Mouse (Mus musculus): ENCODE results near the gene Gm3336. TPM values are rescaled to one million over a fixed set of nuclear protein-coding genes. Genes with fewer than 3 reads are reported as not detected.

The Gm3336 gene
- polyA plus RNA-seq, 1 experiment, result 0.26 TPM

GRCm38 (mm10) chr8:70743656-70744590, 25.6 kb downstream of the Gm3336 start:
- no peaks in the 10 kb centered on the region for H3K9me3 ChIP-seq
- H3K36me3 ChIP-seq (replicated peaks; ENCODE audit: low read length), result no peaks in the 10 kb centered on the region
- H3K4me1 ChIP-seq, result peaks cover 29% of the 10 kb centered on the region
- peak overlapping the region; percentile 87 for H3K4me3 ChIP-seq (replicated peaks)
- TF ChIP-seq GATA1 (IDR thresholded peaks at IDR 0.05; ENCODE audit: borderline replicate concordance, low read length), result no peak
- no peak for TF ChIP-seq FLI1 (IDR thresholded peaks at IDR 0.05; ENCODE audit: low read length)
- peaks cover 89% of the 10 kb centered on the region for H3K27me3 ChIP-seq (replicated peaks)

GRCm38 (mm10) chr8:70744806-70745205, 26.5 kb downstream of the Gm3336 start:
- Histone ChIP-seq H3K27me3 (replicated peaks) (peaks cover 97% of the 10 kb centered on the region), H3K4me3 (replicated peaks) (no peak overlapping the region), H3K36me3 (replicated peaks; ENCODE audit: low read length) (no peaks in the 10 kb centered on the region), H3K4me1 (peaks cover 29% of the 10 kb centered on the region), H3K9me3 (no peaks in the 10 kb centered on the region)
- TF ChIP-seq FLI1 (IDR thresholded peaks at IDR 0.05; ENCODE audit: low read length), result no peak
- TF ChIP-seq GATA1 (IDR thresholded peaks at IDR 0.05; ENCODE audit: borderline replicate concordance, low read length), result no peak

- TF ChIP-seq FLI1 (IDR thresholded peaks at IDR 0.05; ENCODE audit: low read length), result no peak
- TF ChIP-seq GATA1 (IDR thresholded peaks at IDR 0.05; ENCODE audit: borderline replicate concordance, low read length), result no peak
- peaks cover 29% of the 10 kb centered on the region for H3K4me1 ChIP-seq
- no peaks in the 10 kb centered on the region for H3K9me3 ChIP-seq
- no peaks in the 10 kb centered on the region for H3K36me3 ChIP-seq (replicated peaks; ENCODE audit: low read length)
- no peak overlapping the region for H3K4me3 ChIP-seq (replicated peaks)
- peaks cover 97% of the 10 kb centered on the region for H3K27me3 ChIP-seq (replicated peaks)
These were observed 27.4 kb downstream of the Gm3336 start for GRCm38 (mm10) chr8:70745691-70746220.

GRCm38 (mm10) chr8:70746676-70747075, 28.3 kb downstream of the Gm3336 start:
- peaks cover 88% of the 10 kb centered on the region for H3K27me3 ChIP-seq (replicated peaks)
- peak overlapping the region; percentile 42 for H3K4me3 ChIP-seq (replicated peaks)
- TF ChIP-seq FLI1 (IDR thresholded peaks at IDR 0.05; ENCODE audit: low read length) (no peak), GATA1 (IDR thresholded peaks at IDR 0.05; ENCODE audit: borderline replicate concordance, low read length) (no peak)
- peaks cover 29% of the 10 kb centered on the region for H3K4me1 ChIP-seq
- no peaks in the 10 kb centered on the region for H3K9me3 ChIP-seq
- H3K36me3 ChIP-seq (replicated peaks; ENCODE audit: low read length), result no peaks in the 10 kb centered on the region

GRCm38 (mm10) chr8:70747211-70747890, 29.0 kb downstream of the Gm3336 start:
- Histone ChIP-seq H3K27me3 (replicated peaks) (peaks cover 81% of the 10 kb centered on the region), H3K9me3 (no peaks in the 10 kb centered on the region)

GRCm38 (mm10) chr8:70748246-70749096, 30.1 kb downstream of the Gm3336 start:
- H3K9me3 ChIP-seq, result no peaks in the 10 kb centered on the region
- peaks cover 70% of the 10 kb centered on the region for H3K27me3 ChIP-seq (replicated peaks)
- peaks cover 41% of the 10 kb centered on the region for H3K4me1 ChIP-seq
- H3K36me3 ChIP-seq (replicated peaks; ENCODE audit: low read length), result no peaks in the 10 kb centered on the region
- no peak overlapping the region for H3K4me3 ChIP-seq (replicated peaks)
- TF ChIP-seq FLI1 (IDR thresholded peaks at IDR 0.05; ENCODE audit: low read length) (no peak), GATA1 (IDR thresholded peaks at IDR 0.05; ENCODE audit: borderline replicate concordance, low read length) (no peak)

More at GRCm38 (mm10) chr8:70747211-70747890, 29.0 kb downstream of the Gm3336 start:
- Histone ChIP-seq H3K4me3 (replicated peaks) (no peak overlapping the region), H3K36me3 (replicated peaks; ENCODE audit: low read length) (no peaks in the 10 kb centered on the region), H3K4me1 (peaks cover 36% of the 10 kb centered on the region)
- TF ChIP-seq GATA1 (IDR thresholded peaks at IDR 0.05; ENCODE audit: borderline replicate concordance, low read length) (no peak), FLI1 (IDR thresholded peaks at IDR 0.05; ENCODE audit: low read length) (no peak)

GRCm38 (mm10) chr8:70749097-70749674, 30.8 kb downstream of the Gm3336 start:
- H3K36me3 ChIP-seq (replicated peaks; ENCODE audit: low read length), result no peaks in the 10 kb centered on the region
- H3K4me3 ChIP-seq (replicated peaks), result no peak overlapping the region
- TF ChIP-seq FLI1 (IDR thresholded peaks at IDR 0.05; ENCODE audit: low read length) (no peak), GATA1 (IDR thresholded peaks at IDR 0.05; ENCODE audit: borderline replicate concordance, low read length) (no peak)
- no peaks in the 10 kb centered on the region for H3K9me3 ChIP-seq
- H3K27me3 ChIP-seq (replicated peaks), result peaks cover 62% of the 10 kb centered on the region
- H3K4me1 ChIP-seq, result peaks cover 41% of the 10 kb centered on the region

- Histone ChIP-seq H3K4me3 (replicated peaks) (no peak overlapping the region), H3K4me1 (peaks cover 38% of the 10 kb centered on the region), H3K36me3 (replicated peaks; ENCODE audit: low read length) (no peaks in the 10 kb centered on the region), H3K9me3 (no peaks in the 10 kb centered on the region), H3K27me3 (replicated peaks) (peaks cover 53% of the 10 kb centered on the region)
- TF ChIP-seq FLI1 (IDR thresholded peaks at IDR 0.05; ENCODE audit: low read length), result no peak
- no peak for TF ChIP-seq GATA1 (IDR thresholded peaks at IDR 0.05; ENCODE audit: borderline replicate concordance, low read length)
These were observed 31.9 kb downstream of the Gm3336 start for GRCm38 (mm10) chr8:70750128-70750680.
